Mouse (Mus musculus) heart, adult 8-10 months (tissue): ENCODE measurements around the gene Med8. TPM values are rescaled to one million over a fixed set of nuclear protein-coding genes. Genes with fewer than 3 reads are reported as not detected.

Source experiments
- DNase-seq: peaks from one replicate; pipeline ENCODE4 v3.0.0; 2022; ENCODE audit warnings: low spot score
- total RNA-seq, 4 experiments: library from RNA; stranded (reverse); gene quantifications; 2 replicates each; pipeline ENCODE4 v1.2.4; 2022

The Med8 gene
- total RNA-seq, 4 experiments from 2014 or later: 28.8 to 42.8 (median 36.2) TPM

DNA sequence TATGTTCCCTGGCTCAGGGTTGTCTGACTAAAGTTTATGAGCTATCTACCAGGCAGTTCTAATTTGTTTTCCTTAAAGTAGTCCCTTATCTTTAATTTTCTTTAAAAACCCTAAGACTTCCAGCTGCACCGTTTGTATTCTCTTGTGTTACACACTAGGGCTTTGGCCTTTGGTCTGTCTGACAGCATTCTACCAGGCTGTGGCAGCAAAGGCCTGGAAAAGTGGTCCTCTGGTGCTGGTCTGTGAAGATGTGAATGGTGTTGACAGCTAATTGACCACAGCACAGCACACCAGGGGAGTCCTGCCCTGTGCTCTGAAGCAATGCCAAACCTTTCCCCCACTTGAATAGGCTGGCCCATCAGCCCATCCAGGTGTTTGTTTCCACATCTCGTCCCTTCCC, 6.6 kb downstream of the Med8 start:
- DNase-seq: no peak

DNA sequence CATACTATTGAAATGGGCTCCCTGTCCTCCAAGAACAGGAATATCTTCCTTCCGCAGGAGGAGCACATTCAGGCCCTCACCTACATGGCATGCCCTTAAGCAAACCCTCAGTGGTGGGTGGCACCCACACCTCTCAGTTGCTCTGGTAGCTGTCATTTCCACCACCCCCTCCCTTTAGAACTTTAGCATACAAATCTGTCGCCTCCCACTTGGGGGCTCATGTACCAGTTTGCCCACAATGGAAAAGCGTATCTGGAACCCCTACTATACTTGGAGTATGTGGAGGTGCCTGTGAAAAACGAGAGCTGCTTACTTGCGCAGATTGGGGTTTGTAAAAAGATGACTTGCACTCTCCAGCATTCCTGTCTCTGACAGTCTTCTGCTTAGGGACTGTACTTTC, 7.2 kb downstream of the Med8 start:
- no peak for DNase-seq

DNA sequence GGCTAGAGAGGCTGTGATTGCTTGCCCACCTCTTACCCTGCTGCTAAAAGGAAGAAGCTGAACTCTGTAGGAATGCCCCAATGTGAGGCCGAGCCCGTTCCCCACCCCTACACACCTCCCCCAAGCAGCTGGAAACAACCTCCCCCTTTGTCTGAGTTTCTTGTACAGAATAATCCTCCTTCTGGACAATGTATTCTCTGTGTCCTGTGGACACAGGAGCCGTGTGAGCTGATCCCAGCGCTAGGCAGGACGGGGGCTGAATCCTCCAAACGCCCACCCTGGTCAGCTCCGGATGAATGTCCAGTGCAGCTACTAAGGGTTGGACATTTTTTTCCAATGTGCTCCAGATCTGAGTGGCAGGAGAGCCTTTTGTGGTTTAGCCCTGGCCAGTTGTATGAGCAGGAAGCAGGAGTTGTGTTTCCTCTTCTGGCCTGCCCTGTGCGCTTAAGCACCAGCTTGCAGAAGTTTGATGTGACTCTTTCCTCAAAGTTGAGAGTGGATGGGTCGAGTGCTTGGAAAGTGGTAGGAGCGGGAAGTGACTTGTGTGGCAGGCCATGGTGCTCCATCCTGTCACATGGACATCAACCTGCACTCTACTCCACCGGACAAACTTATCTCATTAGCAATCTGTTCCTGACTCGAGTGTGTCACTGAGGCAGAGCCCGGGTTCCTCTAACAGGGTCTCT, 8.1 kb downstream of the Med8 start:
- DNase-seq: no peak

DNA sequence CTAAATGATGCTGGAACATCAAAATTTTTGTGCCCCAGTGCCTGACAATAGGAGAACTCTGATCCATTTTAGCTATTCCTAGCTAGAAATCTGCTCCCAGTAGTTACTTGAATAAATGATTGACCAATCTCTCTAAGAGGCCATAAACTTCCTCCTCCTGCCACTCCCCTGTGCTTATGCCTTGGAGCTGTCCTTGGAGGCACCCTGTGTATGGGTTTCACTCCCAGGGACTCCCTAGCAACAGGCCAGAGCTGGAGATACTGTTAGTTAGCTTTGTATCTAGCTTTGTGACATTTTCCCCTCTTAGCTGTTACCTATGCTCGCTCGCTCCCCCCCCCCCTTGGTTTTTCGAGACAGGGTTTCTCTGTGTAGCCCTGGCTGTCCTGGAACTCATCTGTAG, 12.2 kb downstream of the Med8 start:
- DNase-seq: no peak

DNA sequence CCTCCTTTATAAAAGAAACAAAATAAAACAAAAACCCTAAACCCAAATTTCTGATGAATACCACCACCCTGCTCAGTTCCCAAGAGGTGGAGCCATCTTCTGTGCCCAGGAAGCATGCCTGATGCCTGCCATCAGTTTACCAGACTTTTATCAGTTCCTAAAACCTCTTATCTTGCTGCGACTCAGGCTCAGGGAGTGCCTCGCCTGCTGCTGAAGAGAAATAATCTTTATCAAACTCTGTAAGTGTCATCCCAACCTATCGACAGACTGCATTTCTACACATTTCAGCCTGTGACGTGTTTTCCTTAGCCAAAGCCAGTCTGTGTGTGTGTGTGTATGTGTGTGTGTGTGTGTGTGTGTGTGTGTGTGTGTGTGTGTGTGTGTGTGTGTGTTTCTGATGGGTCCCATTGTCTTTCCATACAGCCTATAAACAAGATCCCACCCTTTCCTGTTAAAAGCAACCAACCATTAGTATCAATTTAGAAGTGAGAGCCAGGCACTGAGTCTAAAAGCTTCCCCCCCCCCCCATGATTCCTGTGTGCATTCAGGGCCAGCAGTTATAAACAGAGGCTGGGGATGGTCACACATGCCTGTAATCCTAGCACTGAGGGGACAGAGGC, 15.5 kb downstream of the Med8 start:
- no peak for DNase-seq

DNA sequence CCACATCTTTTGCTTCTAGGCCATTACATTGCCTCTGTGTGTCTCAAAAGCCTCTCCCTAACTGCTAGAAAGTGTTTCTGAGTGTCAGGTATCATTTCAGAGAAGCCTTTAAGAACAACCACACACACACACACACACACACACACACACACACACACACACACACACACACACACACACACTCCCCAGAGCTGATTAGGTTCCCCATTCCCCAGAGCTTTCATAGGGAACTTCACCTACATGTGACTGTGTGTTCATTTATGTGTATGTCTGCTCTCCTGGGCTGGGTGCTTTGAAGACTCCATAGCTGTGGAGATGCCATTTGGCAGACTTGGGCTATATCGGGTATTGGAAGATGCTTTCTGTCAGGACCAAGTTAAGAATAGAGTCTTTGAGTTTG, 16.2 kb downstream of the Med8 start:
- DNase-seq: no peak

DNA sequence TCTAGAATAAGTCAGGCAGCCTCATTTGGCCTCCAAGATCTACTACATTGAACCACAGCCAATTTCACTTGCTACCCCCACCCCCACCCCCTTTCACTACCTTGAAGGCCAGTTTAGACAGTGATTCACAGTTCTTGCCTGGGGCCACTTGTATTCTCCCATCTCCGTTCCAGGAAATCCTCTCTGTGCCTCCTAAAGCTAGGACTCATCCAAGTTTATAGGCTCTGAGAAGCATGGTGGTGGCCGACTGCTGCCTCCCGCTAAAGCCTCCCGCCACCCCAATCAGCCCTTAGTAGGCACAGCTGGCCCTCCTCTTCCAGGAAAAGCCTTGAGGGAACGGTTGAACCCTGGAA, 18.3 kb downstream of the Med8 start:
- no peak for DNase-seq

DNA sequence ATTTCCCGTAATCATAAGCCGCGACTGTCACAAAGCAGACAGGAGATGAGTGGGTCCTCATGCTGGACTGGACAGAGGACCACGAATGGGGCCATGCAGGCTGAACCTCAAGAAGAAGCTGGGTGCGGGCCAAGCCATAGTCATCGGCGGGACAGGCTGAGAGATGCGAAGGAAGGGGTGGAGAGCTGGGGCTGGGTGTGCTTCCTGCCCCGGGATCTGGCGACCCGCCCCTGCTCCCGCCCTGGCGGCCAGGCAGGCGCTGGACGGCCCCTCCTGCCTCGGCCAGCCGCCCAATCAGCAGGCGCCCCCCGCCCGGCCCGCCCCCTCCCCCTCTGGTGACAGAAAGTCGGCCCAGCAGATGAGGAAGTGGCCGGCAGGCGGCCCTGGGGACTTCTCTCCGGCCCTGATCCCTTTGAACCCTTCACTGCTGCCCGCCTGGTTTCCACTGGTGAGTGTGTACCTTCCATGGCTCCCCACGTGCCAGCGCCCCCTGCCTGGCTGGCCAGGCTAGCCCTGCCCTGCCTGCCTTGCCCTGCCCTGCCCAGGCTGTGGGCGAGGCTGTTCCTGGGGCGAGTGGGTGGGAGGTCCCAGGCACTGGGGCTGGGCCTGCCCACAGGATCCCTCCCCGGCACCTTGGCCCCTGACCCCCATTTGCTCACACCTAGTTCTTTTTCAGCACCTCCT, 18.8 kb downstream of the Med8 start, which contains the start of gene Elovl1:
Gene Elovl1, plus strand, starts transcription at position 326 of the 684 bp plus-strand sequence.
- peak; percentile 90 for DNase-seq

DNA sequence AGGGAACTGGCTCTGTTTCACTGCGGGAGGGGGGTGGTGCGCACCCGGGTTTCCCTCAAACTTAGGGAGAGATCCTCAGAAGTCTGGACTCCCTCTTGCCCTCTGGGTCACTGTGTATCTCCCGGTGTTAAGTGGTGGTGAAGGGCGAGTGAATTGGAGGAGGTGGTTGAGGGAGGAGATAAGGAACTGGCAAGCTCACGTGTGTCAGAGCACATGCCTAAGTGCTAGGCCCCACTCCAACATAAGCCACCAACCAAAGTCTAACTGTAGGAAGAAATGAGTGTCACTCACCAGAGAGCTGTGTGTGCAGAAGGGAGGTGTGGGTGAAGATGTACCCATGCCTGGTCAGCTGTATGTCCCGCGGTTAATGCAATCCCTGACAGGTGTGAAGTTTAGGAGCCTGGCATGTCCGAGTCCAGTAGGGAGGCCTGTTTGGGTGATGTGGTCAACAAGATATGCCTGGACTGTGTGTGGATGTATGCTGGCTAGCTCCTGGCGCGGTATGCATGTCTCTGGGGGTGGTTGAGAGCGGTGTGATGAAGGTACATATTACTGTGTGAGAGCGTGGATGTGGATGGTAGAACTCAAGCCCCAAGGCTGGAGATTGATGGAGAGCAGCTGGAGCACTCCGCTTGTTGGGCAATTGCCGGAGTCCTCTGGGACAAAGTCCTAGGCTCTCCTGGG, 19.5 kb downstream of the Med8 start:
- DNase-seq: no peak

DNA sequence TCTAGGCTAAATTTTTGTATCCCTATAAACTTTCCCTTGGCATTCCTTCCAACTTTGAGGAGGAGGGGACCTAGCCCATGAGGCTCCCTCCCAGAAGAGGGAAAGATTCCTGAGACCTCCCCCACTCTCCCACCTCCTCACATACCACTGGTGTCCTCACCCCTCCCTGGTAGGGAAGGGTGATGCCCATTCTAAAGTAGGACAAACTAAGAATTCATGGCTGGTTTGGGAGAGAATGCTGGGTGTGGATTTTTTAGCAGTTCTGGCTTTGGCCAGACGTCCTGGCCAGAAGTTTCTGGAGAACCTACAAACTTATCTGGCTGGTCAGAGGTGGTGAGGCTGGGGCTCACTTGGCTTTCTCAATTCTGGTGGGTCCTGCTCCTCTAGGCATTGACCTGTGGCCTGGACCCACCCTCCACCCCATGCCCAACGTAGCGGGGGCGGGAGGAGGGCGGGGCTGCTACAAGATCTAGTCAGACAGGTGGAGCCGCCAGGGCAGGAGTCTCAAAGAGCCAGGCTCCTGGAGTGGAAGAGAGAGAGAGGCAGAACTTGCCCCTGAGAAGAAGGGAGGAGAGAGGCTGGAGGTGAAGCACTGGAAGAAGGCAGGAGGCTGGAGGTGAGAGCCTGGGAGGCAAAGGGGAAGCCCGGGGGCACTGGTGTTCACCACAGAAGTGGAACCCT, 20.2 kb downstream of the Med8 start:
- no peak for DNase-seq

DNA sequence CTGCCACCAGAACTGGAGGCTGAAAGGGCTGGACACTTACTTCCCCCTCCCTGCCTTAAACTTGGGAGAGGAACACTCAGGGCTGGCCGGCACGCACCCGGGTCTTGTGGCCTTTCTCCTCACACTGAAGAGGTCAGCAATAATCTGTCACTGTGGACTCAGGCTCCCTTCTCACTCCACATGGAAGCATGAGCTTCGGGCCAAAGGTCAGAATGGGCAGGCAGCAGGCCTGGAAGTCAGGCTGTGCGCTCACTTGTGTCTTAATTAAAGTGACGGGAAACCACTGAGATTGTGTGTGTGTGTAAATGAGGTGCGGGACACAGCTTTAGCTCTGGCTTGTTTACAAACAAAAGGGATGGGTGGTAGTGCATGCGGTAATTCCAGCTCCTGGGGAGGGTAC, 23.2 kb downstream of the Med8 start:
- DNase-seq: no peak

DNA sequence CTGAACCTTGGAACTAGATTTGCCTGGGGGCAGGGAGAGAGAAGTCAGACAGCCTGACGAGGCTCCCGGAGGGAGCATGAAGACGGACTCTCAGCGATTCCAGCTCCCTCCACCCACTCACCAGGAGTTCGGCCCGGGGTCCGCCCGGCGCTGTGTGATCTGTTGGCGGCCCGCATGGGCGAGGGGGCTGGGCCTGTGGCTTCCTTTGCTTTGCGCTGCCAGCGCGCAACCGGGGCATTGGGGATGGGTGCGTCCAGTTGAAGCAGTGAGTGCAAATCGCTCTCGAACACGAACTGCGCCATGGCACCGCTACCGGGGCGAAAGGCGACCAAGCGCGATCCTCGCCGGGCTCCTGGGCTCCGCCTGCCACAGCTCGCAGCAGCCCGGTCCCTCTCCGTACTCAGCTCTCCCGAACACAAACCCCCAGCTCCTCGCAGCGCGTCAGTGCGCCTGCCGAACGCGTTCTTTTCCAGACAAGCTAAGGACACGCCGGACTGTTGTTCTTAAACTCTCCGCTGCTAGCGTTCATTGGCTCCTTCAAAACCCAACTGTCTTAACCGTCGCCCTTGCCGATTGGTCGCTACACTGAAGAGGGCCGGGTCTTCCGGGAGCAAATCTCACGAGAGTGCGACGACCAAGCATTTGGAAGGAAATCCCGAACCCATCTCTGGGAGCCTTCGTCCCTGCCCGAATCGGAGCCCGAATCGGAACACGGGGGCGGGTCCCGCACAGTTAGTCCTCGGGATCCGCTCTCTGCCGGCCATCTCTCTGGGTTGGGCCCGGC, 27.9 kb downstream of the Med8 start, which contains the start of gene Cdc20:
Gene Cdc20, minus strand, starts transcription at position 533 of the 784 bp plus-strand sequence.
- DNase-seq: peak; percentile 93

DNA sequence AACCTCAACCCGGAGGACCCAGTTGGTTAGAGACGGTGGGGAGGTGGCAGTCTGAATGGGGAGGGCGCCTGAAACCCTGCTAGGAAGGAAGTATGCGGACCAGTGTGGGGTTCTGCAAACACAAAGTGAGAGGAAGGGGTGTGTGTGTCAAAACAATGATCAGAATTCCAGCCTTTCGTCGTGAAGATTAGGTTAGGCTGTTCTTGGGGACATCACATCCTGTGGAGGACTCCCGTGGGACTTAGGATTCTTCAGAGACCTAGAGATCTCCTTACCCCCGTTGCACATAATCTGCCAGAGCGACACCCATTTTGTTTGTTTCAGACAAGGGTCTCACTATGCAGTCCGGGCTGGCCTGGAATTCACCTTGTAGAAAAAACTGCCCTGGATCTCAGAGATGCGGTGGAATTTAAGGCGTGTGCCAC, 28.7 kb downstream of the Med8 start:
- peak; percentile 60 for DNase-seq

DNA sequence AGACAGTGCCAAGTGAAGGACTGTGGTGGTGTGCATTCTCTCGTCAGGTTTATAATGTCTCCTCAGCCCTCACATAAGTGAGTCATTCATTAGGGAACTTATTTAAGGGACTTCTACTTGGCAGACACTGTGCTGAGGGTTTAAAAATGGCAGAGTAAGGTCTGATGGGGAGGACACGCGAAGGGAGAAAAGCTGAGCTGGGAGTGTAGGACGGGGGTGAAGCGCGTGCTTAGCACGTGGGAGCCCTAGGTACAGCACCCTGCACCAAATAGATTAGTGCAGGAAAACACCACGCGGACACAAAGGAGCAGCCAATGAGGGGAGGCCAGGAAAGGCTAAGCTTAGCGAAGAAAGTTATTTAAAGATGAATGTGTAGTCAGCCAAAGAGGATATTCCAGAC, 36.0 kb downstream of the Med8 start:
- DNase-seq: no peak

DNA sequence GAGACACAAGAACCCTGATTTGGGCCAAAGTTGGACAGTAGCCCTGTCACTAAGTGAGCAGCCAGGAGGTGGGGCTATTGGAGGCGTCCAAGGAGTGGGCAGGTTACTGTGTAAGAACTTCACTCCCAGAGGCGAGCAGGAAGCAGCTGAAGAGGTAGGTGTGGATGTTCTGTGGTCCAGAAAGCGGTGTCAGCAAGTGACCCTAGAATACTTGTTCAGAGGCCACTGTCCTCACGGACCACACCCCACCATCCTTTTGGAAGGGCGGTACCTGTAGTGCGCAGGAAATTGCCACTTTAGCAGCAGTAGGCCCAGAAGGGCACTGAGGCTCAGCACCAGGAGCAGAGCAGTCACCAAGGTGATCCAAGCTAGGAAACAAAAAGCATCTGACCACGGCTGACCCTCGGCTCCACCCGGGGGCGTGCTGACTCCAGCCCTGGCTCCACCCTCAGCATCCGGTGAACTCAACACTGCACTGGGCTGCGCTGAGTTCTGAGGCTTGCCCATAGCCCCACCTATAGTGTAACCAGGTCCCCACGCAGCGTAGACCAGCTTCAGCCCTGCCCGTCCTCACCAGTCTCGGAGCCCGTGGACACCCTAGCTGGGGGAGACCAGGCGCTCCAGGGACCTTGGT, 36.8 kb downstream of the Med8 start:
- peak; percentile 59 for DNase-seq

DNA sequence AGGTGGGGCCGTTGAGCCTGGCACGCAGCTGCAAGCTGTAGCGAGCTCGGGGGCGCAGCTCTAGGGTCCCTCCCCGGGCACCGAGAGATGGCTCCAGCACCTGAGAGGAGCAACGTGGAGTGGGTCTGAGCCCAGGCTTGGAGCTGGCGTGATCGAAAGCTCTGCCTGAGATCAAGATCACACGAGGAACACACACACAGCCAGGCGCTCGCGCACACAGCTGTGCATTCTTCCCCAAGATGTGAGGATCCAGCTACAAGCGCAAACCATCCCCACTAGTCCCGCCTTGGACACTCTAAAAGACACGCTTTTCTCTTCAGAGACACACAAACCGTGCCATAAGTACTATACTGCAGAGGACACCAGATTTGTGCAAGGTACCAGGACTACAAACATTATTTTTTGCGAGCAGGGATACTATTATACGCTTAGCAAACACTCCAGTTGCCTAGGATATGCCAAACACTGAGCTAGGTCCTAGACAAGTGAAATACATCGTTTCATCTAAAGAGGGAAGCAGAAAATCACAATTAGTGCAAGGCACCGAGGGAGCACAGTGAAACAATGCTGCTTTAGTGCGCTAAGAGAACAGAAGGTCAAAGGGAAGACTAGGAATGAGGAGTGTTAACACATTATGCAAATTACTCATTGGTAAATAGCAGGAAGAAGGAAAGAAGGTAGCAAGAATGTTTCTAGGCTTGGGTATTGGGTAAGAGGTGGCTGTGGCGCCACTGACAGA, 37.4 kb downstream of the Med8 start:
- no peak for DNase-seq

DNA sequence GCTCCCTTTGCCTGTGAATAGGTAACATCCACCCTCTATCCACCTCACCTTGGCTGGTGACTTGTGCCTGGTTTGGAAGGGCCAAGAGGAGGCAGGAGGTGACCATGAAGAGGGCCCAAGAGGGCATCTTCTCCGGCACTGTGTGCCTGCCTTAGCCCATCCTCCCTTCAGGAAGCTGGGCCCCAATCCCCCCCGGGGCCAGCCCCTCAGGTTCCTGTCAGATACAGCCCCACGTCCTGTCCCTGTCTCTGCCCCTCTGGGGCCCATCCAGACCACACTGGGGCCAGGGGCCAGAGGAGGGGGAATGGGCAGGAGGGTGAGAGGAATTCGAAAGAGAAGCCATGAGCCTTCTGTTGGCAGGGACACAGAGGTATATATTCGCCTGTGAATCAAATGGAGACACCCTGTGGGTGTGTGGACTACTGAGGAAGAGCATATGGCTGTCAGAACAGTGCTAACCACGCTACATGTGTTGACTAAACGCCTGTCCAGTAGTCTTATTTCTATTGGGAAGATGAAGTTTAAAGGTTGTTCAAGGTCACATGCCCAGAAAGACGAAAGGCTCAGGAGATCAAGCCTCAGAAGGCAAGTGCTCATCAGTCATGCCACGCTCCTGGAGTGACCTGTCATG, 48.3 kb downstream of the Med8 start, which contains the start of gene Mpl:
Gene Mpl, minus strand, starts transcription at position 169 of the 631 bp plus-strand sequence.
- no peak for DNase-seq

DNA sequence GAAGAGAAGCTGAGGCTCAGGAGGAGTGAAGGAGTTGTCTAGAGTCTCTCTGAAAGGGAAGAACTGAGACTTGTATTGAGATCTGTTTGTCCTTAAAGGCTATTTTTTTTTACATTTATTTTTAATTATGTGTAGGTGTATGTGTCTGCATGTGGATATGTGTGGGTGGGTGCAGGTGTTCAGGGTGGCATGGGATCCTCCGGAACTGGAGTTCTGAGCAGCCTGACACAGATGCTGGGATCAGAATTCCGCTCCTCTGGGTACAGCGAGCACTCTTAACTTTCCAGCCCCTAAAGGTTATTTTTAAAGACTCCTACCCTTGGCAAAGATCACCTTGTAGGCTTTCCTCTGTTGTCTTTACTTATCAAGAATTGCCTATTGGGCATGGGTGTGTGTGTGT, 55.8 kb downstream of the Med8 start:
- DNase-seq: no peak
